Mouse (Mus musculus) 416B (cell line): ENCODE data around the gene Kctd11.
"Not testable (repeated sequence)": the region's sequence is repeated elsewhere in the genome, so short reads cannot be mapped to it uniquely, and the experiment has no call there.

ENCODE experiments used
- DNase-seq: peaks from one replicate; pipeline ENCODE4 v3.0.0; 2011; ENCODE audit warnings: low read depth

The Kctd11 gene

DNA sequence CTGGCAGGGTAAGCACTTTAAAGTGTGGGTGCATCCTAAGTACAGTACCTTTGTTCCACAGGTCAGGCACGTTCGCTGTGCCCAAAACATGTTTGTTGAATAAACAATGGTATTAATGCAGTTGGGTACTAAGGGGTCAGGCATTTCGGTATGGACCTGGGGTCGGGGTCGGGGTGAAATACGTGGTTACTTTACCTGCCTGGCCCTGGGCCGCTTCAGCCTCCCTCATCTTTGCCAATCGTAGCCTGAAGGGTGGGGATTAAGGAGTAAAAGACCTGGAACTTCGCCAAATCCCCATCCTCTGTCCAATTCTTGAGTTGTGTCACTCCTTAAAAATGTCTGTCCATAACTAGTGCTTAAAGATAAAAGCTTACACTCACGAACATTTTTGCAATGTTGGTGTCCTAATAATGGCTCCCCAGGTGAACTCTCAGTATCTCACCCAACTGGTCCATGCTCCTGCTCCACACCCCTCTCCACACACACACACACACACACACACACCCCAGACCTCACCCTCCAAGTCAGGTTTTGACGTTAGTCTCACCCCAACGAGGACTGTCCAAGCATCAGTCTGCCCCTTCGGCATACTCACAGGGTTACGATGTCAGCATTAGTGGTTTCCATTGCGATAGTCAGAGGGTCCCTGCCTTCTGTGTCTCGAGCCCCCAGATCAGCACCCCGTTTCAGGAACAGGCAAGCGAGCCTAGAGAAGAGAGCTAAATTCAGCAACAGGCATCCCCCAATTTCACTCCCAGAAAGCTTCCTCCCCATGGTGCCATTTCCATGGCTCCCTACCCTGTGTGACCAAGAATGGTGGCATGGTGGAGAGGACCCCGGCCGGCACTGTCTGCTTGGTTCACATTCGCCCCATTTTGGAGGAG, 823 bp upstream of the Kctd11 start:
- no peak for DNase-seq

DNA sequence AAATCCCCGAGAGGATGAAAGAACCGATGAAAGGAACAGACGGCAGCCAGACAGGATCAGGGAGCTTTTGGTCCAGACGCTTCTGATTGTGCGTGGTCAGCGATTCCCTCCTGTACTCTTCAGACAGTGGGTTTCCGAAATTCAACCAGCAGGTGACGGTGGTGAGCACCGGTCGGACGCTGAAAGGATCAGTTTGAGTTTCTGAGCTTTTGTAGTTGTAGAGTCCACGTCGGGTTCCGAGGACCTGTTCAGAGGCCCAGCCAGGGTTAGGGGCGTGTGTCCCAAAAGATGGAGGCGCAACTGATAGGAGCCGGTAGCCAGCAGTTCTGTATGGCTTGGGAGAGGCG, 727 bp downstream of the Kctd11 start:
- DNase-seq, result peak; percentile 83

DNA sequence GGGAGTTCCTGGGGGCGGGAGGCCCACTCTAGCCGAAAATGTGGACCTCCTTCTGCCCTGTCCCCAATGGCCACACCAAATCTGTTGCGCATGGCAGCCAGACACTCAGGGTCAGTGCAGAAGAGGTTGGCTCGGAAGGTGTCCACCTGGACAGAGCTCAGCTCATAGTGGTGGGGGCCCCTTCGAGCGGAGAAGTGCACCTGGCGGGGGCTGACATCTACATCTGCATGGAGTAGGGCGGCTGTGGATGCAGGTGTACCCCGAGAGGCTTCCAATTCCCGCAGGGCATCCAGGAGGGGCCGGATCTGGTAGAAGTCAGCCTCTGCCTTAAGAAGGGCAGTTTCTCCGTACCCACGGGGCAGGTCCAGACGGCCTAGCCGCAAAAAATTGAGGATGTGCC, 1.5 kb downstream of the Kctd11 start:
- no peak for DNase-seq

DNA sequence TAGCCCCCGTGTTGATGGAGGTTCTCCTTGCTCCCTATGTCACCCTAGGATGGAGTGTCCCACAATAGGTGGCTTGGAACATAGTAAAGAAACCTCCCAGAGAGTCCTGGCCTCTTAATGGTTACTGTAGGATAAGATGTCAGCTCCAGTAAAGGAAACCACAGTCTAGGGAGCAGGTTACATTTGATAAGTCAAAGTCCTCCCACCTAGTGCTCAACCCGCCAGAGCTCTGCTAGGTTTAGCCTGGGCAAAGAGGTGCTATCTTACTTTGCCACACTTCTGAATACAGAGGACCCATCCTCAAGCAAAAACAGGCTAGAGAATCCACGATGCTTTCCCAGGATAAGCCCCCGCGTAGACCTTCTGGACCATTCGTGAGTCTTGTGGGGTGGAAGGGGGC, 2.3 kb downstream of the Kctd11 start:
- no peak for DNase-seq

DNA sequence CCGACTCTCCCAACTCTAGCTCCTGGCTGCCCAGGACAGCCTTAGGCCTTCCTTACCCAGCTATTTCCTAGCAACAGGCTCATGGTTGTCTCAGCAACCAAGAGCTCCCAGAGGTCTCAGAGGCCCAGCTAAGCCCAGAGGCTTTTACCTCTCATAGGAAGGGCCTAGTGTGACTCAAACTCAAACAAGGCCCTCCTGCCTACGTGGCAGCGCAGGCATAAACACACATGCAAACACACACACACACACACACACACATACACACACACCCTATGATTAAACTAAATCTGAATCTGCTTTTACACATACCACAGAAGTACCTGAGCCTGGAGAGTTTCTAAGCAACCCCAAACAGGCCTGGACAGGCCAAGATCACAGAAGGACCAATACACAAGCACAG, 2.8 kb downstream of the Kctd11 start:
- DNase-seq, result no peak

DNA sequence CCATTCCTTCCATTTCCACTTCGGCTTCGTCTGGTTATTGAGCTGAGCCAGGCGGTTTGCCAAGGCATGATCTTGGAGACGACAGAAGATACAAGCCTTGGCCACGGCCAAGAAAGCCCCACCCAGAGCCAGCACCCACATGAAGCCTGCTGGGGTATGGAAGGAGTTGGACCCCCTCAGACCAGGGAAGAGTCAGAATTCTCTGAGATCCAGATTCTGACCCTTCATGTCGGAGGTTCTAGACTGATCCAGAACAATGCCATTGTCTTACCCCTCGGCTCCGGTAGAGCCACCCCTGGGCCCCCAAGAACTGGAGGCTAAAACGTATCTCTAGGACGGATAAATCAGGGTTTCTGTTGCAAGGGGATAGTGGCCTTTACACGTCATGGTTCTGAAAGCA, 3.3 kb downstream of the Kctd11 start, which contains the start of gene Tmem95:
Gene Tmem95 (minus strand): TSS at position 141 of the 400 bp plus-strand sequence.
- no peak for DNase-seq

DNA sequence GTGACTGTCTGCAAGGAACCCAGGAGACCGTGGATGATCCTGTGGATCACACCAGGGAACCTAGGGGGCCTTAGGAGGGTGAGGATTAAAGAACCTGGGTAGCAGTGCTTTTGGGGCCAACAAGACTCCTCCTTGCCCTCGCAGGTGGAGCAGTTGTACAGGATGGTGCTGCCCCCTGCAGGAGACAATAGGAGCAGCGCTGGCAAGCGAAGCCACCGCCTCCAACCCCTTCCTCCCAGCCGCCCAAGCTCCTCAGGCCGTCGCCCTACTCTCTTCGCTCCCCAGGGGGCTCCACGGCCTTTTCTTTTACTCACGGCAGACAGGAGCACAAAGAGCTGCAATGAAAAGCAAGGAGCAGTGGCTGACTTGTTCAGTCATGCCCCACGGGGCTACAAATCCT, 4.3 kb downstream of the Kctd11 start:
- DNase-seq, result peak; percentile 94

DNA sequence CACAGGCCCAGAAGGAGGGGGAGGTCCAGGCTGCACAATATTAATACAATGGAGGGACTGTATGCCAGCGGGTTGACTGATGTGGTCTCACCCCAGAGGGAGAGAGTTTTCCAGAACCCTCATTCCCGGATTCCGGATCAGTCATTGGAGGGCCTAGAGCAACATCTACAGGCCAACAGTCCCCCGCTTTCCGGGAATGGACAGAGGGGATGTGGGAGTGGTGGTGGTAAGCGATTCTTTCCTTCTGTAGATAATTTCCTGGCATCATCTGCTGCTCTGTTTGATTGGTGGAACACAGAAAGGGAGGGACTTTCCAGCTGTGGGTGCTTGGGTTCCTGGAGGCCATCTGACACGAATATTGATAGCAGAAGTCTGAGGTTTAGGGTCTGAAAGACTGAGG, 5.0 kb downstream of the Kctd11 start:
- peak; percentile 85 for DNase-seq

DNA sequence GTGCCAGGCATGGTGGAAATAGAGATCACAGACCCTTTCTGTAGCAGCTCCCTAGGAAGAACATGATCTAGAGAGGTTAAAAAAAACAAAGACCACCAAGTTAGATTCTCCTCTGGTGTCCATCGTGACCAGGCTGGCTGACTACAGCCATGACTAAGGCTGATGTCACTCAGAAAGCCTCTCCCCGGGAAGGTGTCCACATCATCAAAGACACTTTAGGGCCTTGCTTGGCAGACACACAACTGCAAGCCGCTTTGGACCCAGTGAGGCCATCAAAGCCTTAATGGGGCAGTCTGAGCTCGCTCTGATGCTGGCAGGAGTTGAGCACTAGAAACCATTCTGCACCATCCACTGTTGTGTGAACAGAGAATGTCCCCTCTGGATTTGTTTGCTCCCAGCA, 8.8 kb downstream of the Kctd11 start:
- no peak for DNase-seq

DNA sequence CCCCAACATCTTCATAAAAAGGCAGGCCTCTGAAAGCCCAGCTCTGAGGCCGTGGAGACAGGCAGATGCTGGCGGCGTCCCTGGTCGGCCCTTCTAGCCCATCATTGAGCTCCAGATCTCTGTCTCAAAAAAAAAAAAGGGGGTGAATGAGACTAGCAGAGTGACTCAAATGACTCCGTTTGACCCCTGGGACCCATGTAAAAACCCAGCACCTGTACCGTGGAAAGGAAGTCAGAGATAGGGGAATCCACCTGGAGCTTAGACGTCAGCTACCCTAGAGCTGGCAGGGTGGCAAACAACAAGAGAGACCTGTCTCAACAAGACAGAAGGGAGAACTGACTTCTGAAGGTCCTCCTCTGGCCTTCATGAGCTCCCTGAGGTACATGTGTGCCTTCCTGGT, 9.4 kb downstream of the Kctd11 start:
- DNase-seq, result no peak

DNA sequence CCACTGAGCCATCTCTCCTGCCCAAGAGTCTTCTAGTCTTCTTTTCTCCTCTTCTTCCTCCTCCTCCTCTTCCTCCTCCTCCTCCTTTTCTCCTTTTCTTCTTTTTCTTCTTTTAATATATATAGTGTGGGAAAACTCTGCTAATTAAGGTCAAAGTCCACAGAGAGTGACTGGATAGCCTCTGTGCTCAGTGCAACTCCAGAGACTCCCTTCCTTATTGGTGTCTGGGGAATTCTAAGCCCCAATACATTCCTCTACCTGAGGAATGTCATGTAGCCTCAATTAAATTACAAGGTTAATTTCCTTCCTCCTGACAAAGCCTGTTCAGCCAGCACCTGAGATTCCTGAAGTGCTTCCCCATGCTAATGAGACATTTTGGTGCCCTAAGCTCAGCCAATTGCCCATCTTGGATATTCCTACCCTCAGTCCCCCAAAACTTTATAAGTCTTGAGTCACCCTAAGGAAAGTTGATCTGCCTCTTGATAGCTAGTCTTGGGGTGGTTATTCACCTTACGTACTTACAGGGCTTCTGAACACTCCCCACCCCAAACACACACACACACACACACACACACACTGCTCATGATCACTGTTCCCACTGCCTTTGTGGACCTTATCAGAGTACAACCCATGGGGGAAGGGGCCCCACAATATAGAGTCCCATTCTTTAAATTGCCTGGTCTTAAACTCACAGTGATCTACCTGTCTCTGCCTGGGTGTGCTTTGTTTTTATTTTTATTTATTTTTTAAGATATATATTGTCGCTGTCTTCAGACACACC, 10.7 kb downstream of the Kctd11 start:
- no peak for DNase-seq

DNA sequence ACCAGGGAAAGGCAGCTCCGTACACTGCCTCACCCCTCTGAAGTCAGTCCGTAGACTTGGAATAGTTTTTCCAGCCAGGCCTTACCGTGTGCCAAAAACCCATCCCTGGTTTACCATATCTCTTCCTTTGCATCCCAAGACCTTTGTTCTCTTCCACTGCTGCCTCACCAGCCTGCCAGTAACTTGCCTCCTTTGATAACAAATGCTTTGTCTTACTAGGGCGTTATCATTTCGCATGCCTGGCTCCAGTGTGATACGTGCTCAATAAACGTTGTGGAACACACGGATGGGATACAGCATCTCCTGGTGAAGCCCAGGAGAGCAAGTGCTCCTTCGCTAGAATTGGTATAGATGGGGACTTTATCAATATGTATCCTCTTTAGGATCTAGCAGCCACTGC, 13.9 kb downstream of the Kctd11 start:
- DNase-seq, result no peak

DNA sequence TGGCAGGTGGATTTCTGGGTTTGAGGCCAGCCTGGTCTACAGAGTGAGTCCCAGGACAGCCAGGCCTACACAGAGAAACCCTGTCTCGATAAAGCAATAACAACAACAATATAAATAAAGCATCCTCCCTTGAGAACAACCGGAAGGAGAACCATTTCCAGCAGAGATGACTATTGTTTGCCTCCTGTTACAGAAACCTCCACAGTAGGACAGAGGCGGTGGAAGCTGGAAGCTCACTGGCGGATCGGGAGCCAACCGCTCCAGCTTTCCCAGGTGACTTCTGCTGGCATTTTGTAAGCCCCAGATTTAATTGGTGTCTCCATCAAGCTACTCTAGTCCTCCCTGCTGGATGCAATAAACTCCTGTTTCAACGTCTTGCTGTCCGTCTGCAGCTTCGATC, 15.6 kb downstream of the Kctd11 start:
- no peak for DNase-seq

DNA sequence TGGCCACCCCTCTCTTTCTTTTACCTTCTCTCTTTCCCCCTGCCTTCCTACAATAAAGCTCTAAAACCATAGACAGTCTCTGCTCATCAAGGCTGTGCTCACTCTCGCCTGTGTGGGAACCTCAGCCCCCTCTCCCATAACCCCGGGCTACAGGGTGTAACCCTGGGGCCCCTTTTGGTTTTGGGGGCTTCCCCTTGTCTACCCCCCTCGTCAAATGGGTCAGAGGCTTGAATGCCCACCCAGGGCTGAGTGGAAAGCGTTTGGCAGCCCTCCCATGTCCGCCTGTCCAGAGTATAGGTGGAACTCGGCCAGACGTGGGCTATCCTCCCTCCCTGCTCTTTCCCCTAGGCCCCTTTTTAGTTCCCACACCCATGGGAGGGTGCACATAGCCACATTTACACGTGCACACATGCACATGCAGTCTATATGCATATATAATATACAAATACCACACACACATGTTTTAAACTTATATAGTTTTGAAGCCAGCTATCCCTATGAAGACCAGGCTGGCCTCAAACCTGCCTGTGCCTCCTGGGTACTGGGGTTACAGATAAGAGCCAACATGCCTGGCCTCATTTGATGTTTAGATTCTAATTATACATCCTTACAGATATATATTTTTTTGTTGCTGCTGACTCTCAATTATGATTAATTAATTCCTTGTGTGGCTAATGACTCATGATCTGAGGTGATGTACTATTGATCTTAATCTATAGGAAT, 16.9 kb downstream of the Kctd11 start:
- no peak for DNase-seq

DNA sequence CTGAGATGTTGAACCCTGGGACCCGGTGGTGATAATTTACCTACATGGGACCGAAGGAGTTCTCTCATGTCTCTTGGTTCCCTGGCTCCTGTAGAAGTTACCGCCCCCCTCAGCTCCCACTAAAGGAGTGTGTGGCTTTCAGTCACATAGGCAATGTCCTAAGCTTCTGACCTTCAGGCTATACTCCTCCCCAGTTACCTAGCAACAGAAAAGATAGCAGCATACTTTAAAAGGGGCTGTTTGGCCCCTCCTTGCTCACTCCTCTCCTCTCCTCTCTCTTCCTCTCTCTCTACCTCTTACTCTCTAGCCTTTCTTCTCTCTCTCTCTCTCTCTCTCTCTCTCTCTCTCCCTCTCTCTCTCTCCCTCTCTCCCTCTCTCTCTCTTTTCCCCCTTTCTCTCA, 17.5 kb downstream of the Kctd11 start:
- not testable (repeated sequence) for DNase-seq

DNA sequence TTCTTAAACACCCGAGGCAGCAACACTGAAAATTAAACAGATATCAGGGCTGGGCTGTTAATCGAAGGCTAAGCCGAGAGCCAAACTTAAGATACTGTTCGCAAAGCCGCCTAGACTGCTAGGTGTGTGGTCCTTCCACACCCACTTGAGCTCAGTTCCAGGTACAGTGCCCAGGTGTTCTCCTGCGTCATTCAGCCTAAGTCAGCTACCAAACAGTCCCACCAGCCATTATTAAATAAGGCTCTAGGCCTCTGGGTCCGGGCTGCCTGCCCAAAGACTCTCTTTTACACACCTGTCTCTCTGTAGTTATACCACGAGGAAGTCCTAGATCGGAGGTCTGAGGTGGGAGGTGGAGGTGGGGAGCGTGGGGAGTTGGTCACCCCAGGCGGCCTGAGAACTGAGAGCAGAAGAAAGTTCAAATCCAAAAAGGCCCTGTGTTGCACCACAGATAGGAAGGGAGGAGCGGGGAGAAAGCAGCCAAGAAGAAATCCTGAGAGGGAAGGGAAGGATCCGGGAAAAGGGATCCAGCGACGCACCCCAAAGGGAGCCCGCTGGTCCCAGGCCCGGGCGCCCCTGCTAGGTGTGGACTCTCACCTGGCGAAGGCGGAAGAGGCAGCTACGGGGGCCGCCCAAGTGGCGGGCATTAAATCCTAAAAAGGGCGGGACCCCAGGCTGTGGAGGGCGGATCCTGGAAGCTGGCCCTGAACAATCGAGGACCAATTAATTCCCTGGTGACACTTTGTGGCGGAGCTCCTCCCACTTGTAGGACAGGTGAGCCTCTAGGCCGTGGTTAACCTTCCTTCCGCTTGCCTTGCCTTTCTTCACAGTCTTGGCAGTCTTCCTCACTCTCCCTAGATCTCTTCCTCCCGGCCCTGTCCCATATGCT, 22.9 kb downstream of the Kctd11 start, which contains the start of gene Tnk1:
Gene Tnk1 (minus strand): TSS at position 618 of the 886 bp plus-strand sequence.
- no peak for DNase-seq

DNA sequence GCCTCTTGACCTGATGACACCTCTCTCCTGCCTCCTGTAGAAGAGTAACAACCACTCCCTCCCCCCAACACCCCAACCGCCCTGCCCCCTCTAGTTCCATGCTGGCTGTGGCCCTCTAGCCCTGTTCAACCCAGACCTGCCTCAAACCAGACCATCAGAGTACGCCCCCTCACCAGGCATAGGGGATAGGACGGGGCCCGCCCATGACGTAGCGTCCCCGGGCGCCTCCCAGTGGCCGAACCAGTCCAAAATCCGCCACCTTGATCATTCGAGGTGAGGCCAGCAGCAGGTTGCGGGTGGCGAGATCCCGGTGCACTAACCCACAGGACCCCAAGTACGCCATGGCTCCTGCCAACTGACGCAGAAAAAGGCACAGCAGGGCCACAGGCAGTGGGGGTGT, 25.9 kb downstream of the Kctd11 start:
- peak; percentile 37 for DNase-seq

DNA sequence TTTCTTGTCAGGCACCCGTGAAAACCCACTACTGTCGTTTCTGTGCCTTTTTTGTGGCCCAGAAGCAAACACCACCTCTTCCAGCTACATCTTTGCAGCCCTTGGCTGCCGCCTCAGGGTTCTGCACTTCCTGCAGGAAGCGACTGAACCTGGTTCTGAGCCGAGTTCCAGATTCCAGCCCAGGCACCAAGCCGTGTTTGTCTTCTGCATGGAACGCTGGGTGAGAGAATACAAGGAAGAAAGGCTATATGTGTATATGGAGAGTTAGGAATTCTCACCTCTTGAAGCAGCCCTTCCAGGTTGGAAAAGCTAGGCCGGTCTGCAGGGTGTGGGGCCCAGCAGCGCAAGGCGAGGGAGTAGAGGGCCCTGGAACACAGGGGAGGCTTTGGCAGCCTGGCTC, 26.5 kb downstream of the Kctd11 start:
- no peak for DNase-seq

DNA sequence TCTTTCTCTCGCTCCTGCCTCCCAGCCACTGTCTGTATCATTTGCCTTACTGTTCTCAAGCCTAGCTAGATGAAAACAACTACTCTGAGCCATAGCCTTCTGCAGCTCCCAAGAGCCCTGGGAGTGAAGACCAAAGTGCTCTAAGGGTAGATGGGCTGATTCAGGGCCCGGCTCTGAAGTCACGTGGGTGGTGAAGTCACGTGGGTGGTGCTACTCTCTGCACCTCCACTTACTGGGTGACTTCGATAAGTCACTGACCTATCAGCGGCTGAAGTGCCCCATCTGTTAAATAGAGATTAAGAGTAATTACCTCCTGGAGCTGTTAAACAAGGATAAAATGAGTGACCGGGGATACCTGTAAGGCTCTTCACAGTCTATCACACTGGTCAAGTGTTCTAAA, 27.2 kb downstream of the Kctd11 start:
- peak; percentile 67 for DNase-seq

DNA sequence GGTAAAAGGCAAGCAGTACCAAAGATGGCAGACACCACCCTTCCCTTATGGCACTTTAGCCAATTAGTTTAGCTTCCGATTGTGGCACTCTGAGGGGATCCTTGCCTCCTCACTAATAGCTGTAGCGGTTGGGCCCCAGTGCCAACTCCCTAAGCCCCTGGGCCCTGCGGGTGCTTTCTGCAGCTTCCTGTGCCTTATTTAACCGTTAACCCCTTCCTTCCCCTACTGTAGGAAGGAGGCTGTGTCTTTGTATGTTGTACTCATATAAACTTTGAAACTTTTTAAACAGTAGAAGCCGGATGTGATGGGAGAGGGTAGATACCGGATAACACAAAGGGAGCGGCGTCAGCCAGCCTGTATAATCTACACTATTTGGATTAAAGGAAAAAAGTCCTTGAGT, 30.5 kb downstream of the Kctd11 start:
- DNase-seq, result no peak

DNA sequence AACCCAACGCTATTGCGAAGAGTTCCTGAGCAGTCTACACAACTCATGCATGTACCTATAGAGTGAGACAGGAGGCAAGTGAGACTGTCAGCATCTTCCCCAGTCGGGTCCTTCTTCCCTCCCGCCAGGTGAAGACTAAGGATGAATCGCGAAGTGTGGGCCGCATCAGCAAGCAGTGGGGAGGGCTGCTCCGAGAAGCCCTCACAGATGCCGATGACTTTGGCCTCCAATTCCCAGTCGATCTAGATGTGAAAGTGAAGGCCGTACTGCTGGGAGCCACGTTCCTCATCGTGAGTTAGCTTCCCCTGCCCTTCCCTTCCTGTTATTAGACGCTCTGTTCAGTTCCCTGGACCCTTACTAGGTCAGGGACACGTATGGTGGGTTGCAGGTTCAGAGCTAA, 31.3 kb downstream of the Kctd11 start:
- no peak for DNase-seq

DNA sequence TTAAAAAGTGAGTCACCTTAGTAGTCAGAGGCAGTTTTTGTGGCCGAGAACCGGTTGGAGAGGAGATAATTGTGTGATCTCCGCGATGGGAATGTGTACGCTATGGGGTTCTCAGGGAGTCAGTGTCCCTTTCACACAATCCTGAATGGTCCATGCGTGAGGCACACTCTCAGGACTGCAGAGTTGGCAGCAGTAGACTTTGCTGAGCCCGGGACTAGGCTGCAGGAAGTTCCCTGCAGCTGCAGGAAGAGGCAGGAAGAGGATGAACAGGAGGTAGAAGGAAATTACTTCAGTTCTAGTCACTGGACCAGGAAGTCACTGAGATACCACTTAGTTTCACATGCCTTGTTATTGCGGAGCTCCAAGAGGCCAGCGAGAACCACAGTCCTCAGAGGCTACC, 32.1 kb downstream of the Kctd11 start:
- no peak for DNase-seq
